Mouse (Mus musculus): ENCODE data around the gene Lrmda. TPM values are rescaled to one million over a fixed set of nuclear protein-coding genes. Genes with fewer than 3 reads are reported as not detected.
A peak's percentile ranks its signal among the peaks of the same experiment; 100 is the strongest.

Gene Lrmda
- polyA plus RNA-seq, 1 experiment from 2014 or later: 0.53 TPM

DNA sequence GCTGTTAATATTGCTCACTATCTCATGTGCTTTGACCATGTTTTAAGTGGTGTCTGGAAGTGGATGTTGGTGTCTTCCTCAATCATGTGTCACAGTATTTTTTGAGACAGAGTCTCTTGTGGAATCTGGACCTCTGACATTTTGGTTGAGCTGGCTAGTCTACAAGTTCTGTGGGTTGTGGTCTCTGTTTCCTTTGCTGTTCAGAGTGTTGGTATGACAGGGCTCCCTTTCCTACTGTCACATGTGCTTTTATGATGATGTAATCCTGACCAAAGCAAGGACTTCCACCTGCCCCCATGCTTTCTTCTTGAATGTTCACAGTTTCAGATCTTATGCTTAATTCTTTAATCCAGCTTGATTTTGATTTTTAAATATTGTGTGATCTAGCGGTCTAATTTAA, 879.8 kb downstream of the Lrmda start:
- H3K9me3 ChIP-seq (ENCODE audit: control insufficient read depth, low read length): no peaks in the 10 kb centered on the region
- no peak overlapping the region for H3K4me2 ChIP-seq (replicated peaks; ENCODE audit: low read depth, low read length)
- H3K27me3 ChIP-seq (ENCODE audit: control insufficient read depth, insufficient read depth, low read length): no peaks in the 10 kb centered on the region
- no peak for ATAC-seq (ENCODE audit: low FRiP score, low TSS enrichment)
- no peak overlapping the region for H3K4me3 ChIP-seq (ENCODE audit: low read length)
- H3K4me1 ChIP-seq (ENCODE audit: control insufficient read depth, insufficient read depth, low read length): no peaks in the 10 kb centered on the region
- H3K27ac ChIP-seq (ENCODE audit: low read depth, low read length): no peak overlapping the region
- H3K36me3 ChIP-seq (ENCODE audit: control insufficient read depth, insufficient read depth, low read length): no peaks in the 10 kb centered on the region
- no peak overlapping the region for H3K9ac ChIP-seq (ENCODE audit: low read depth, low read length)
- 98% methylated on average over 1 of the region's 1 CpGs for WGBS

- H3K27me3 ChIP-seq (ENCODE audit: control insufficient read depth, insufficient read depth, low read length): no peaks in the 10 kb centered on the region
- no peak for ATAC-seq (ENCODE audit: low FRiP score, low TSS enrichment)
- WGBS: 89% methylated on average over 1 of the region's 1 CpGs
These were observed 882.6 kb downstream of the Lrmda start for GRCm38 (mm10) chr14:22902116-22902515.

GRCm38 (mm10) chr14:22902914-22903313, 883.4 kb downstream of the Lrmda start:
- H3K36me3 ChIP-seq (ENCODE audit: control insufficient read depth, insufficient read depth, low read length): no peaks in the 10 kb centered on the region
- H3K9ac ChIP-seq (ENCODE audit: low read depth, low read length): no peak overlapping the region
- no peak for ATAC-seq (ENCODE audit: low FRiP score, low TSS enrichment)
- H3K4me1 ChIP-seq (ENCODE audit: control insufficient read depth, insufficient read depth, low read length): peaks cover 8% of the 10 kb centered on the region; the same call in 1 of the 2 replicates
- no peak overlapping the region for H3K4me2 ChIP-seq (replicated peaks; ENCODE audit: low read depth, low read length)
- H3K9me3 ChIP-seq (ENCODE audit: control insufficient read depth, low read length): no peaks in the 10 kb centered on the region
- no peak overlapping the region for H3K27ac ChIP-seq (ENCODE audit: low read depth, low read length)
- H3K27me3 ChIP-seq (ENCODE audit: control insufficient read depth, insufficient read depth, low read length): no peaks in the 10 kb centered on the region
- H3K4me3 ChIP-seq (ENCODE audit: low read length): no peak overlapping the region
- WGBS: 96% methylated on average over 2 of the region's 2 CpGs

More at GRCm38 (mm10) chr14:22902116-22902515, 882.6 kb downstream of the Lrmda start:
- Histone ChIP-seq H3K4me1 (ENCODE audit: control insufficient read depth, insufficient read depth, low read length) (peaks cover 8% of the 10 kb centered on the region; the same call in 1 of the 2 replicates), H3K9ac (ENCODE audit: low read depth, low read length) (no peak overlapping the region), H3K4me3 (ENCODE audit: low read length) (no peak overlapping the region), H3K27ac (ENCODE audit: low read depth, low read length) (no peak overlapping the region), H3K9me3 (ENCODE audit: control insufficient read depth, low read length) (no peaks in the 10 kb centered on the region), H3K36me3 (ENCODE audit: control insufficient read depth, insufficient read depth, low read length) (no peaks in the 10 kb centered on the region), H3K4me2 (replicated peaks; ENCODE audit: low read depth, low read length) (no peak overlapping the region)

DNA sequence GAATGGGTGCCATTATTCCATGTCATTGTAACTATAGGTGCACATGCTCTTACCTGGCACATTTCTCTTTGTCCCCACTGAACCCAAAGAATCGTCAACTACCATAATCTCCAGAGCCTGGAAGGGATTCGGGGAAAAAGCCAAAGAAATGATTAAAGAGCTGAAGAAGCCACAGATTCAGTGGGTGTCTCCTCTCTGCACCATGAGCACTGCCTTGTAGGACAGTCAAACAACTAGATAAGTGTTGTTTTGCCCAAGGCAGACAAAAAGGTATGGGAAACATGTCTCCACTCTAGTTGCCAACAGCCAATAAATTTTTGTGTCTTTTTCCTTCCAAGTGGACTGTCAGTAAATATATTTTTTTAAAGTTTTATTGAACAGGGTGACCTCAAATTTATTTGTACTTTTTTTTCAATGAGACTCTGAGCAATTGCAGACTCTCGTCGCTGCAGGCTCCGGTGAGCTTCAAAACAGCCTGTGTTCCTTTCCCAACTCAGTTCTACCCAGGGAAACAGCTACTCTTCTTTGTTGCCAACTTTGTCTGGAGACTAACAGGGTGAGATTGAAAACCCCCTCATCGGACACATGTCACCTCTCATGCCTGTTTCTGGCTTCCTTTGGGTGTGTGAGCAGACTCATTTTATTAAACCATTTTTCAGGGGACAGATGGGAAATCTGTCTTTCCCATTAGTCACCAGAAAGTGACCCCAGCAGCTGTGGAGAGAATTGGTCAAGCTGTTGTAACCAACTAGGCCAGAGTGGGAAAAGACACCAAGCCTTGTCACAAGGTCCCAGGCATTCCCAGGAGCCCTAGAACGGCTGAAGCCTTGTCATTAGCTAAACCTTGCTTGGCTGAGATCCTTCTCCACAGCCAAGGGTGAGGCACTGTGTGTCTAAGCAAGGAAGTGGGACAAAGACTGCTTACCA, 886.5 kb downstream of the Lrmda start:
- H3K4me3 ChIP-seq (ENCODE audit: low read length): no peak overlapping the region
- H3K4me1 ChIP-seq (ENCODE audit: control insufficient read depth, insufficient read depth, low read length): peaks cover 8% of the 10 kb centered on the region; the same call in 1 of the 2 replicates
- no peak overlapping the region for H3K9ac ChIP-seq (ENCODE audit: low read depth, low read length)
- 0 out of 2 replicates have a peak, but pooled peaks have one; percentile 30 for ATAC-seq (ENCODE audit: low FRiP score, low TSS enrichment)
- 66% methylated on average over 7 of the region's 7 CpGs for WGBS
- H3K36me3 ChIP-seq (ENCODE audit: control insufficient read depth, insufficient read depth, low read length): no peaks in the 10 kb centered on the region
- H3K4me2 ChIP-seq (replicated peaks; ENCODE audit: low read depth, low read length): no peak overlapping the region
- no peak overlapping the region for H3K27ac ChIP-seq (ENCODE audit: low read depth, low read length)
- no peaks in the 10 kb centered on the region for H3K27me3 ChIP-seq (ENCODE audit: control insufficient read depth, insufficient read depth, low read length)
- no peaks in the 10 kb centered on the region for H3K9me3 ChIP-seq (ENCODE audit: control insufficient read depth, low read length)

DNA sequence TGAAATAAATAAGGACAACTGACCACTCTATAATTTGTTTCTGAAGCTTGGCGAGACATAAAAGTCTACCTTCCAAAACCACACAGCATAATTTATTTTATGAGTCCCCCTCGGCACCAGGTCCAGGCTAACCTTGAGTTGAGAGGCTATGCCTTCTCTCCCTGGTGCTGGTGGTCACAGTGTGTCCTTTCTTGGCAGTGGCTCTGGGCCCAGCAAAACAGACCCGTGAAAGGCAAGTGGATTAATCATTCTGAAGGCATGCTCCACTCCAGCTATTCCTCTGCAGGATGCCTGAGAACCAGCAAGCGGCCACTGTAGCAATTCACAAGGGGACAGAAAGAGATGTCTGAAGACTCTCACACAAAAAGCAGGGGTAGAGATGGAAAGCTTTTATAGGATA, 887.2 kb downstream of the Lrmda start:
- Histone ChIP-seq H3K36me3 (ENCODE audit: control insufficient read depth, insufficient read depth, low read length) (no peaks in the 10 kb centered on the region), H3K4me2 (replicated peaks; ENCODE audit: low read depth, low read length) (no peak overlapping the region), H3K4me3 (ENCODE audit: low read length) (no peak overlapping the region), H3K4me1 (ENCODE audit: control insufficient read depth, insufficient read depth, low read length) (peaks cover 8% of the 10 kb centered on the region; the same call in 1 of the 2 replicates), H3K9me3 (ENCODE audit: control insufficient read depth, low read length) (no peaks in the 10 kb centered on the region), H3K27ac (ENCODE audit: low read depth, low read length) (no peak overlapping the region; the same call in 1 of the 2 replicates), H3K27me3 (ENCODE audit: control insufficient read depth, insufficient read depth, low read length) (no peaks in the 10 kb centered on the region), H3K9ac (ENCODE audit: low read depth, low read length) (no peak overlapping the region)
- WGBS: 54% methylated on average over 4 of the region's 4 CpGs
- ATAC-seq (ENCODE audit: low FRiP score, low TSS enrichment): peak; percentile 59; the same call in 1 of the 2 replicates

DNA sequence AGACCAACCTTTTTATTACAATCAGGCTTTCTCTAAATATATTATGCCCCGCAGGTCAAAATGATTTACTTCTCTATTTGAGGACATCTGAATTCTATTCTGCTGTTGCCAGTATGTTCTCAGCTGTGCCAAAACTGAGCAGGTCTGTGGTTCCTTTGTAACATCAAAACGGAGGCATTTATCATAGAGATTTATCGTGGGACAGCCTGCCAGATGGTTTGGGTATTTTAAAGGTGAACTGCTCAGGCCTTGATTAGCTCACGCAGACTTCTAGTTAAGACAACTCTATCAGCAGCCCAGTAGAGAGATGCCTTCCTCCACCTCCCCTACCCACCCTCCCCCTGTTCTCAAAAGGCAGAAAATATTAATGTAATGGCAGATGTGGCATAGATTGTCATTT, 887.7 kb downstream of the Lrmda start:
- no peak overlapping the region for H3K4me3 ChIP-seq (ENCODE audit: low read length)
- H3K27me3 ChIP-seq (ENCODE audit: control insufficient read depth, insufficient read depth, low read length): no peaks in the 10 kb centered on the region
- H3K4me1 ChIP-seq (ENCODE audit: control insufficient read depth, insufficient read depth, low read length): peaks cover 8% of the 10 kb centered on the region; the same call in 1 of the 2 replicates
- no peaks in the 10 kb centered on the region for H3K9me3 ChIP-seq (ENCODE audit: control insufficient read depth, low read length)
- H3K27ac ChIP-seq (ENCODE audit: low read depth, low read length): no peak overlapping the region
- no peak overlapping the region for H3K9ac ChIP-seq (ENCODE audit: low read depth, low read length)
- no peak for ATAC-seq (ENCODE audit: low FRiP score, low TSS enrichment)
- 55% methylated on average over 4 of the region's 4 CpGs for WGBS
- H3K36me3 ChIP-seq (ENCODE audit: control insufficient read depth, insufficient read depth, low read length): no peaks in the 10 kb centered on the region
- no peak overlapping the region for H3K4me2 ChIP-seq (replicated peaks; ENCODE audit: low read depth, low read length)

- no peak overlapping the region for H3K9ac ChIP-seq (ENCODE audit: low read depth, low read length)
- no peaks in the 10 kb centered on the region for H3K36me3 ChIP-seq (ENCODE audit: control insufficient read depth, insufficient read depth, low read length)
- H3K27ac ChIP-seq (ENCODE audit: low read depth, low read length): no peak overlapping the region
- no peak for ATAC-seq (ENCODE audit: low FRiP score, low TSS enrichment)
- no peak overlapping the region for H3K4me3 ChIP-seq (ENCODE audit: low read length)
- no peaks in the 10 kb centered on the region for H3K9me3 ChIP-seq (ENCODE audit: control insufficient read depth, low read length)
- no peak overlapping the region for H3K4me2 ChIP-seq (replicated peaks; ENCODE audit: low read depth, low read length)
- peaks cover 8% of the 10 kb centered on the region; the same call in 1 of the 2 replicates for H3K4me1 ChIP-seq (ENCODE audit: control insufficient read depth, insufficient read depth, low read length)
- H3K27me3 ChIP-seq (ENCODE audit: control insufficient read depth, insufficient read depth, low read length): no peaks in the 10 kb centered on the region
- WGBS: 87% methylated on average over 2 of the region's 2 CpGs
These were observed 888.5 kb downstream of the Lrmda start for GRCm38 (mm10) chr14:22908006-22908405.

- H3K4me2 ChIP-seq (replicated peaks; ENCODE audit: low read depth, low read length): no peak overlapping the region
- no peaks in the 10 kb centered on the region for H3K4me1 ChIP-seq (ENCODE audit: control insufficient read depth, insufficient read depth, low read length)
- 95% methylated on average over 3 of the region's 3 CpGs for WGBS
- H3K36me3 ChIP-seq (ENCODE audit: control insufficient read depth, insufficient read depth, low read length): no peaks in the 10 kb centered on the region
- no peak overlapping the region for H3K4me3 ChIP-seq (ENCODE audit: low read length)
- H3K9ac ChIP-seq (ENCODE audit: low read depth, low read length): no peak overlapping the region
- ATAC-seq (ENCODE audit: low FRiP score, low TSS enrichment): no peak
- no peaks in the 10 kb centered on the region for H3K27me3 ChIP-seq (ENCODE audit: control insufficient read depth, insufficient read depth, low read length)
- no peaks in the 10 kb centered on the region for H3K9me3 ChIP-seq (ENCODE audit: control insufficient read depth, low read length)
- no peak overlapping the region for H3K27ac ChIP-seq (ENCODE audit: low read depth, low read length)
These were observed 896.0 kb downstream of the Lrmda start for GRCm38 (mm10) chr14:22915463-22915862.

DNA sequence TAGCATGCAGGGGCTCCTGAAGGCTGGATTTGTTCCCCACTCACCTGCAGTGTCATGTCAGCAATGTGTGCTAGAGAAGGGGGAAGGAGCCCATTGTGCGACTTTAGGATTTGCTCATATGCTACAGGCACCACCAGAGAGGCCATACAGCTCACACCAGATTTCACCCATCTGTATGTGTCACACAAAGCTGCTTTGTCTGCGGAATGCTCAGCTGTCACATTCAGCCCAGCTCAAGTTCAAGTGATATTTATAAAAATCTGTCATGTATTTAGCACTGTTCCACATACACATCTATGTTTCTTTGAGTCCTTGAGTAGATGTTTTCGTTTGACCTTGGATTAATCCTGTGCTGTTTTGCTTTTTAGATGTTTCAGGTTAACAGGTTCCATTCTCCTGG, 899.0 kb downstream of the Lrmda start:
- ATAC-seq (ENCODE audit: low FRiP score, low TSS enrichment): no peak
- Histone ChIP-seq H3K36me3 (ENCODE audit: control insufficient read depth, insufficient read depth, low read length) (no peaks in the 10 kb centered on the region), H3K9me3 (ENCODE audit: control insufficient read depth, low read length) (no peaks in the 10 kb centered on the region), H3K27me3 (ENCODE audit: control insufficient read depth, insufficient read depth, low read length) (no peaks in the 10 kb centered on the region), H3K4me3 (ENCODE audit: low read length) (no peak overlapping the region), H3K4me1 (ENCODE audit: control insufficient read depth, insufficient read depth, low read length) (no peaks in the 10 kb centered on the region), H3K4me2 (replicated peaks; ENCODE audit: low read depth, low read length) (no peak overlapping the region), H3K27ac (ENCODE audit: low read depth, low read length) (no peak overlapping the region), H3K9ac (ENCODE audit: low read depth, low read length) (no peak overlapping the region)
- 90% methylated on average over 3 of the region's 3 CpGs for WGBS

Data from kidney, embryonic 14.5 days (tissue).